Mouse (Mus musculus) heart, postnatal 10 days (tissue): ENCODE results near the gene Mcoln2. TPM values are rescaled to one million over a fixed set of nuclear protein-coding genes. Genes with fewer than 3 reads are reported as not detected.

Source experiments
- DNase-seq, 2 experiments: peaks; one replicate each; pipeline ENCODE4 v3.0.0; 2021
- intact Hi-C: fragments of 180-260 bp; cut with DNase I; formaldehyde crosslinking; loops from one replicate; pipeline ENCODE4 v1.15.1; 2025
- total RNA-seq, 2 experiments: library from RNA; stranded (reverse); gene quantifications; 2 replicates each; pipeline ENCODE4 v1.2.3; 2021

The Mcoln2 gene
- total RNA-seq: under 1 TPM; 0.29 to 0.72 TPM

- intact Hi-C loops: loop anchor here (1.0 kb wide), 1 partner anchor 40 kb away; no protein-coding TSS in a partner anchor
- peak; percentile 6 to 10 for DNase-seq
Measured at GRCm38 (mm10) chr3:146149156-146150057, at the start of gene Mcoln2. Gene Mcoln2, plus strand, starts transcription at chr3:146149833.

DNA sequence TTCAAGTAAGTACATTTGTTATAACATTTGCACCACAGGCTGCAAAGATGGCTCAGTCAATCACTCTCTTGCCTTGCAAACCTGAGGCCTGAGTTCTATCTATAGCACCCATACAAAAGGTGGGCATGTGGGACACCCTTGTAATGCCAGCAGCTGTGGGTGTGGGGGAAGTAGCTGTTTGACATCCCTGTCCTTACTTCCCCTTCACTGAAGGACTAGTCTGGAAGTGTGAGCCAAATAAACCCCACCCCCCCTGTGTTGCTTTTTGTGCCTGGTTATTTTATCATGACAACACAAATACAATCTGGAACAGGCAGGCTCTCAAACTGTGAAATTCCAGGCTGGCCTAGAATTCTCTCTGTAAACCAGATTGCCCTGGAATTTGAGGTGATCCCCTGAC, 49.7 kb upstream of the Mcoln2 start:
- intact Hi-C loops: loop anchor here (10.0 kb wide), 1 partner anchor 75 kb away; no protein-coding TSS in a partner anchor
- DNase-seq: peak in 1 of 2 experiments; percentile 25

- intact Hi-C loops: loop anchor here (10.0 kb wide), 1 partner anchor 73 kb away; no protein-coding TSS in a partner anchor
- DNase-seq: no peak
Measured at GRCm38 (mm10) chr3:146102049-146102448, 47.6 kb upstream of the Mcoln2 start.

- intact Hi-C loops: loop anchor here (10.0 kb wide), 1 partner anchor 68 kb away; no protein-coding TSS in a partner anchor
- DNase-seq: peak in 1 of 2 experiments; percentile 45
Measured at GRCm38 (mm10) chr3:146107116-146107849, 42.4 kb upstream of the Mcoln2 start.

- DNase-seq: peak; percentile 70 to 76
- intact Hi-C loops: loop anchor here (10.0 kb wide), 1 partner anchor 67 kb away; no protein-coding TSS in a partner anchor
Measured at GRCm38 (mm10) chr3:146107921-146108571, 41.6 kb upstream of the Mcoln2 start, which contains the start of gene Wdr63. Gene Wdr63, minus strand, starts transcription at chr3:146108130.

DNA sequence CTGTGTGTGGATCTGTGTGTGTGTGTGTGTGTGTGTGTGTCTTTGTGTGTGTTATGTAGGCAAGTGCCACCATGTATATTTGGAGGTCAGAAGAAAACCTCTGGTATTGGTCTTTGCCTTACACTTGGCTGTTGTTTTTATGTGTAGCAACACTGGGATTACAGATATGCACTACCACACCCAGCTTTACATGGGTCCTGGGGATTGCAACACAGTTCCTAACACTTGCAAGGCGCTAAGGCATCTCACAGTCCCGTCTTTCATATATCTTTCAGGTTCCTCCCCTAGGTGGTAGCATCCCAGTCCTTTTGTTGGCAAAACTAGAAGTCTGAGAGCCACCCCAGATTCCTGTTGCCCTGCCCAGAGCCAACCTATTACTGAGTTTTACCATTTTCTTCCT, 40.7 kb upstream of the Mcoln2 start:
- no peak for DNase-seq
- intact Hi-C loops: loop anchor here (1.0 to 10.0 kb wide), 2 partner anchors 41 to 66 kb away; no protein-coding TSS in a partner anchor

DNA sequence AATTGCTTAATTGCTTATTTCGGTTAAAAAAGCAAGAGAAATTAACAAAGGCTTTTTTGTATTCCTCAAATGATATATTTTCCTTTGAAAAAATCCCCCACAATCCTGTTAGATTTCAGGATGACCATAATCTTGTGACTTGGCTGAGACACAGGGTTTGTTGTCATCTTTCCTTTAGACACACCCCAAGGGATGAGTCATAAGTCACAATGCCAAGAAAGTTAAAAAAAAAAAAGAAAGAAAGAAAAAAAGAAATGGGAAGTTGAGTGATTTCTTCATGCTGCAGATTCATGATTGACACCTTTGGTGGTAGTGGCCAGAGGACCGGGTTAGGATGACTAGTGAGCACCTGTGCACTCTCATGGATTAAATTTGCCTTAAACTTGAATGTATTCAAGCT, 39.3 kb upstream of the Mcoln2 start:
- DNase-seq: peak; percentile 12 to 23
- intact Hi-C loops: no loop called here

GRCm38 (mm10) chr3:146110916-146111315, 38.7 kb upstream of the Mcoln2 start:
- DNase-seq: peak; percentile 15 to 19
- intact Hi-C loops: no loop called here

DNA sequence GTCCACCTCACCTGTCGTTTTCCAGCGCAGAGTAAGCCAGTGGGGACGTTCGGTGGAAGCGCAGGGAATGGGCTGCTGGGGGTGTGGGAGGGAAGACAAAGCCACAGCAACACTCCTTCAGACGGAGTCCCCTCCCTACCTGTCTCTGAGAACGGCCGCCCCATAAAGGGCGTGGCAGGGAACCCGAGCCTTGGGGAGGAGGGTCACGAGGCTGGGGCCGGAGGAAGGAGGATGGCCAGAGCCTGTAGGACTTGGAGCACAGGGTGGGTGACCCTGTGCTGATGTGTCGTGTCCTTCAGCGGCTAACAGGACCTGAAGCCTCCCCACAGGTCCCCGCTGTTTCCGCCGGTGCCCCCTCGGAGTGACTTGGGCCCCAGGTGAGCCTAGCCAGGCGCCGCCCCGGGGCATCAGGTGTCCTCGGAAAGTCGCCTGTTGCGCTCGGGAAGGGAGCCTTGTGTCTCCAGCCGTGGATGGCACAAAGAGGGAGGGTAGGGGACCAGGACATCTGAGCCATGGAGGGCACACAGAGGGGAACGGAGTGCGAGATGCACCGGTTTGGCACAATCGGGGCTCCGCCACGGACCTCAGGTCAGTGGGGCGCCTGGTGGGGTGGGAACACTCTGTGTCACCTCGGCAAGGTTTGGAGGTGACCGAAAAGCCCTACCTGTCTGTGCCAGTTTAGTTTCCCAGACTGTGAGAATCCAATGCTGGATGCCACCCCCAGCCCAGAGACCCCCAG, 32.2 kb upstream of the Mcoln2 start, which contains the start of gene Mcoln3:
Gene Mcoln3 (plus strand): TSS at position 193 of the 739 bp plus-strand sequence.
- intact Hi-C loops: no loop called here
- DNase-seq: no peak

- DNase-seq: no peak
- intact Hi-C loops: no loop called here
Measured at GRCm38 (mm10) chr3:146117997-146118457, 31.6 kb upstream of the Mcoln2 start.

DNA sequence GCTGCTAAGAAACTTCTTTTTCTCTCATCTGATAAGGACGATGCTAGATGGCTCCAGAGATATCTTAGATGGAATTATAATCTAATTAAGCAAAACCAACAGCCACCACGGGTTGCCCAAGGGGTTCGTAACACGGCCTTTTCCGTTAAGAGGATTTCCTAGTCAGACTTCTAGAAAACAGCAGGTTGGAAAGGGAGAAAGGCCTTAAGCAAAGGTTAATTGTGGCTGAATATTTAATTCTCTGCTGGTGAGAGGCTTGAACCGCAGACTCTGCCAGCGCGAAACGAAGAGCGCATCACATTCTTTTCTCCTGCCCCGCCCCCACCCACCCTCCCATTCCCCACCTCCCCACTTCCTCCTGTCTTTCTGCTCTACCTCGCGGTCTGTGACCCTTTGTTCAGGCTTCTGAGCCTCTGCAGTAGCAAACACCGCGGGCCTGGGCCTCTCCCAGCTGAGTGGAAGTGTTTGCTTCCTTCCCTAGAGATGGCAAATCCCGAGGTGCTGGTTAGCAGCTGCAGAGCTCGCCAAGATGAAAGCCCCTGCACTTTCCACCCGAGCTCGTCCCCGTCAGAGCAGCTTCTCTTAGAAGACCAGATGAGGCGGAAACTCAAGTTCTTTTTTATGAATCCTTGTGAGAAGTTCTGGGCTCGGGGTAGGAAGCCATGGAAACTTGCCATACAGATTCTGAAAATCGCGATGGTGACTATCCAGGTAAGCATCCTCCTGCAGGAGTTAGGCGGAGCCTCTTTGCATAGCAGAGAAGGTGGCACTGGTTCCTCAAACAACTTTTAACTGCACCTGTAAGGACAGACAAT, 28.1 kb upstream of the Mcoln2 start:
- intact Hi-C loops: no loop called here
- DNase-seq: no peak

DNA sequence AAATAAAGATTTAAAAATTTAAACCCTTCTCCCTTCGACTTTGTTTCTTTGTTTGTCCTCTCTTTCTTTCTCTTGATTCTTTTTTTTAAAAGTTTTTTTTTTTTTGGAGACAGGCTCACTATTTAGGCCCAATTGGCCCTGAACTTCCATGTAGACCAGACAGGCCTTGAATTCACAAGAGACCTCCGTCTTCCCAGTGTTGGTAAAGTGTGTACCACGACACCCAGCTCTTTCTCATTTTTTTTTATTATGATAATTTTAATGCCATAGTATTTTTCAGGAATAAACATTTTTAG, 27.6 kb upstream of the Mcoln2 start:
- intact Hi-C loops: no loop called here
- DNase-seq: no peak

DNA sequence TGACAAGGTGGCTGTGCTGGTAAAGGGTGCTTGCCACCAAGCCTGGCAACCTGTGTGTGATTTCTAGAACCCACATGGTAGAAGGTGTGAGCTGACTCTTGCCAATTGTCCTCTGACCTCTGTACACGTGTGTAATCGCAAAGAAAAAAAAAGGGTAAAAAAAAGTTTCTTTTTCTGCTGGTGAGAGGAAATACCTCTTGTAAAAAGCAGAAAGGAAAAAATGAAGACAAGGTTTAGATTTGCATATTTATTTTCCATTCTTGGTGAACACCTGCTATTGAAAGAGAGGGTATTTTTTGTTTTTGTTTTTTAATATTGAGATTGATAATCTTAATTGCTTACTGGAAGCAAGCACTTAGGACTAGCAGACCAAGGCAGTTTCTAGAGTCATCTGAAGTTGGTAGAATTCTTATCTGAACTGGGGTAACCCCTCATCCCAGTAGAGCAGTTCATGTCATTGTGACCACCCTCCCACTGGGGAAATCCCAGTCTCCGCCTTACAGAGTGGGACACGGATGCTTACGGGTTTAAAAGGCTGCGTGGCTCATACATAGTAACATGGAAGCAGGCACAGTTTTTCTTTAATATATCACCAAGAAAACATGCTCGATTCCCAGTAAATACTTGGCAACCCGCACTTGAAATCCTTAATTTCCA, 26.7 kb upstream of the Mcoln2 start:
- DNase-seq: no peak
- intact Hi-C loops: no loop called here

- intact Hi-C loops: no loop called here
- DNase-seq: no peak
Measured at GRCm38 (mm10) chr3:146123464-146123825, 26.2 kb upstream of the Mcoln2 start.

DNA sequence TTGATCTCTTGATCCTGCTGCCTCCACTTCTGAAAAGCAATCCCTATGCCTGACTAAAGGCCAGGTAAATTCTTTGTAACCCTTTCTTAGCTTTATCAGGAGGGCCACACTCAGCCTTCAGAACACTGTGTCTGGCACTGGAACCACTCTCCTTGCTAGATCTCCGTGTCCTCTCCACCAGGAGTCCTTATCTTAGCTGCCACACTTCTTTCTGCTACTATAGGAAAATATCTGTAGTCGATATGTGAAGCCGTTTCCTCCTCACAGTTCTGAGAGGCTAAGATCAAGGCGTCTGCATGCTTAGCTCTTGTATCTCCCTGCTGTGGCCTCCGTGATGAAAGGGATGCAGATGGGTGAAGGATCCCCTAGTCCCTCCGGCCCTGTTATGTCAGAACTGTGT, 22.4 kb upstream of the Mcoln2 start:
- DNase-seq: no peak
- intact Hi-C loops: no loop called here

DNA sequence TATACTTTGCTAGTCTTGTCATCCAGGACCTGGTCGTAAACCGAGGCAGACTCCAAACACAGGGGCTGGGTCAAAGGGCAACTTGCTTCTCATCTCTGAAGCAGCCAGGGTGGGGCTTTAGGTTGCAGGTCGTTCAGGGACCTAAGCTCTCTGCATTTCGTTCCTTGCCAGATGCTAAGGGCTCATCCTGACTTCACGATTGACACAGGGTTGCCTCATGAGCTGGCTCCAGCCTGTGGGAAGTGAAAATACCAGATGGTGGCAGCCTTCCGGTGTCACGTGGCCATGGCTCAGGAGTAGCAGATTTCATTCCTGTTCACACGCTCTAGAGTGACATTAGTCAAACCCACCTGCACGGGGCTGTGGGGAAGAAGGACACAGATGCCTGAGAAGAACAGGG, 14.8 kb upstream of the Mcoln2 start:
- intact Hi-C loops: no loop called here
- no peak for DNase-seq

DNA sequence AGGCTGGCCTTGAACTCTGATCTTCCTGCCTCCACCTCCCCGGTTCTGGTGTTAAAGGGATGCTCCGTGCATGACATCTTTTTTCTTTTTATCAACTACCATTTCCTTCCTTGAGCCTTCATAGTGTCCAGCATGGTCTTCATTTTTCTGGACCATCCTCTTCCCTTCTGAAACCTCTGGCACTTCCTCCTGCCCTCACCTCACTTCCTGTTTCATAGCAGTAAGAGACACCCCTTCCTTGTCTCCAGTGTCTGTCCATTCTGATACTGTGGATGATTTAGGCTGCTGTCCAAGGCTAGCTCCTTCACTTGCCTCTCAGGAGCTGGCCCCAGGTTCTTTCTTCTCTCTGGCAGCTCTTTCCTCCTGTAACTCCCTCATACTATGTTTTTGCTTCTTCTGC, 14.2 kb upstream of the Mcoln2 start:
- DNase-seq: no peak
- intact Hi-C loops: no loop called here

DNA sequence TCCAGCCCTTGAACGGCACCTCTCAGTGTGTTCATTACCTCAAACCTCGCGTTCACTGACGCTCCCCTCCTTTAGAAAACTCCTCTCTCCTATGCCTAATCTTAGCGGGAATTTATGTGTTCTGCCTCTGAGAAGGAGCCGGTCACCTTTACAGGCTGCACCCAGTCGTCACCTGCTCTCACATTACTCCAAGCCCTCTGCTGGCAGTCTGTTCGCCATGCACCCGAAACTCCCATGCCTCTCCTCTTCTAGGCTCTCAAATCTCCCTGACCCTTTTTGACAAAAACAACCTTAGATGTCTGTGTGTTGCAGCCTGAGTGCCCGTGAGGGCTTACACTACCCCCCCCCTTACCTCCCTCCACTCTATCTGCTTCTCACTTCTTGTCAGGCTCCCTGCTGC, 13.2 kb upstream of the Mcoln2 start:
- intact Hi-C loops: no loop called here
- DNase-seq: no peak

- DNase-seq: no peak
- intact Hi-C loops: no loop called here
Measured at GRCm38 (mm10) chr3:146140276-146140675, 9.4 kb upstream of the Mcoln2 start.
